Mouse (Mus musculus): ENCODE results near the gene Spo11.

GRCm38 (mm10) chr2:173034998-173035397 lies 57.5 kb downstream of the Spo11 start:
- no peak for TF ChIP-seq CTCF (IDR thresholded peaks at IDR 0.05; ENCODE audit: control insufficient read depth, insufficient read depth, insufficient replicate concordance, low read depth, low read length)
- no peak for TF ChIP-seq POLR2A (IDR thresholded peaks at IDR 0.05; ENCODE audit: control insufficient read depth, low read depth, low read length)

Data from testis, adult 2 months (tissue).